Mouse (Mus musculus) neutrophil, adult 5-6 weeks (primary cell): ENCODE results near the gene Smarce1. TPM values are rescaled to one million over a fixed set of nuclear protein-coding genes. Genes with fewer than 3 reads are reported as not detected.

Source experiments
- ATAC-seq: fragments of 151-379, 151-347 bp; 2 replicates; pipeline ENCODE4 v1.8.0; 2017; ENCODE audit warnings: mild to moderate bottlenecking, moderate TSS enrichment; ENCODE audit not compliant: insufficient number of reproducible peaks, poor library complexity, low FRiP score, severe bottlenecking; ENCODE audit errors: extremely low read depth
- total RNA-seq: library from RNA; stranded (forward); fragments of 200-1000 nt; gene quantifications from 2 replicates; pipeline ENCODE4 v1.2.3, GENCODE M21; 2017

Smarce1 gene
- total RNA-seq, 1 experiment from 2014 or later, result 242 TPM

GRCm38 (mm10) chr11:99177054-99177924 lies 53.5 kb downstream of the Smarce1 start:
- ATAC-seq, result no peak

GRCm38 (mm10) chr11:99172002-99172401 lies 58.8 kb downstream of the Smarce1 start:
- no peak for ATAC-seq

- no peak for ATAC-seq
Observed at GRCm38 (mm10) chr11:99171442-99171841, 59.4 kb downstream of the Smarce1 start.

- ATAC-seq, result peak; percentile 44
Observed at GRCm38 (mm10) chr11:99170547-99171267, 60.1 kb downstream of the Smarce1 start.

- ATAC-seq, result no peak
Observed at GRCm38 (mm10) chr11:99170005-99170404, 60.8 kb downstream of the Smarce1 start.

GRCm38 (mm10) chr11:99169438-99169837 lies 61.4 kb downstream of the Smarce1 start:
- ATAC-seq, result no peak

GRCm38 (mm10) chr11:99168030-99168474 lies 62.8 kb downstream of the Smarce1 start:
- peak; percentile 78 for ATAC-seq

GRCm38 (mm10) chr11:99167576-99167975 lies 63.2 kb downstream of the Smarce1 start:
- ATAC-seq, result no peak

GRCm38 (mm10) chr11:99166241-99166640 lies 64.6 kb downstream of the Smarce1 start:
- no peak for ATAC-seq

- no peak for ATAC-seq
Observed at GRCm38 (mm10) chr11:99165031-99165752, 65.6 kb downstream of the Smarce1 start.

- peak; percentile 80 for ATAC-seq
Observed at GRCm38 (mm10) chr11:99162972-99163686, 67.7 kb downstream of the Smarce1 start.

- no peak for ATAC-seq
Observed at GRCm38 (mm10) chr11:99161648-99162047, 69.2 kb downstream of the Smarce1 start.

- no peak for ATAC-seq
Observed at GRCm38 (mm10) chr11:99160228-99160627, 70.6 kb downstream of the Smarce1 start.

Other genes with a start within 250 kb of the Smarce1 start
- gene Gjd3, start 248.0 kb downstream of the Smarce1 start, total RNA-seq, result not detected in 2 replicates
- 2.9 and 5.2 TPM in 2 replicates for gene Top2a, start 206.8 kb downstream of the Smarce1 start, total RNA-seq
- 11.4 and 18.8 TPM in 2 replicates for gene Igfbp4, start 189.8 kb downstream of the Smarce1 start, total RNA-seq
- gene Tns4, start 141.7 kb downstream of the Smarce1 start, total RNA-seq, result 0.12 and 0.35 TPM in 2 replicates
- 172 and 173 TPM in 2 replicates for gene Ccr7, start 75.9 kb downstream of the Smarce1 start, total RNA-seq
- 3.8 and 4.9 TPM in 2 replicates for gene Krt222, start 13.1 kb upstream of the Smarce1 start, total RNA-seq
- not detected in 2 replicates for gene Krt24, start 54.2 kb upstream of the Smarce1 start, total RNA-seq
- gene Krt25, start 91.9 kb upstream of the Smarce1 start, total RNA-seq, result not detected in 2 replicates
- gene Krt26, start 106.9 kb upstream of the Smarce1 start, total RNA-seq, result not detected in 2 replicates
- not detected in 2 replicates for gene Krt27, start 120.1 kb upstream of the Smarce1 start, total RNA-seq
- not detected in 2 replicates for gene Krt28, start 143.9 kb upstream of the Smarce1 start, total RNA-seq
- 0.93 TPM in 1 of 2 replicates, not detected in the other for gene Krt10, start 158.3 kb upstream of the Smarce1 start, total RNA-seq
- 0.58 TPM in 1 of 2 replicates, not detected in the other for gene Krt12, start 191.2 kb upstream of the Smarce1 start, total RNA-seq
- gene Krt20, start 207.1 kb upstream of the Smarce1 start, total RNA-seq, result not detected in 2 replicates